Mouse (Mus musculus): ENCODE measurements around the gene Gm29564.
"Not testable (repeated sequence)": the region's sequence is repeated elsewhere in the genome, so short reads cannot be mapped to it uniquely, and the experiment has no call there.

Gm29564 gene

GRCm38 (mm10) chrY:78212693-78213092, at the start of gene Gm29564:
Gene Gm29564 (plus strand): TSS chrY:78212993.
- not testable (repeated sequence) for DNase-seq
